Mouse (Mus musculus): Measurements from ENCODE around the gene Prr7. TPM values are rescaled to one million over a fixed set of nuclear protein-coding genes. Genes with fewer than 3 reads are reported as not detected.

The Prr7 gene
- polyA plus RNA-seq, 2 experiments = 0.32 TPM; not detected in 1

DNA sequence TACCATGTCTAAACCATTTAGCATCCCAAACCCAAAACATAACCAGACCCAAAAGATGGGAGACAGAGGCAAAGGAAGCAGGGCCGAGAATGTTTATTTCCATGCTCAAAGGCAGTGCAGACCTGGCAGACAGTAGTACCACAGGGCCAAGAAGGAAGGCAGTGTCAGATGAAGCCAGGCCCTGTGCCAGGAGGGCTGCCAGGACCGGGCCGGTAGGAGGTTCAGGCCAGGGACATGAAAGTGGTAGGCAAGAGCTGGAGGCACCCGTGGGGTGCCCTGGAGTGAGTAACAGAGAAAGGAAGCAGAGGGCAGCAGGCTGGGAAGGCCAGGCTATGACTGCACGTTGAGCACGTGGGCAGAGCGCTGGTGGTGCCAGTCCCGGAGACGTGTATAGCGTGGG is 42.6 kb downstream of the Prr7 start:
- no peaks in the 10 kb centered on the region; the same call in 1 of the 2 replicates for H3K36me3 ChIP-seq (replicated peaks; ENCODE audit: control insufficient read depth, insufficient read depth, low read depth)
- H3K4me2 ChIP-seq (ENCODE audit: low read depth) = no peak overlapping the region
- H3K9ac ChIP-seq (replicated peaks) = no peak overlapping the region
- WGBS (ENCODE audit: insufficient replicate concordance) = 80% methylated on average over 10 of the region's 10 CpGs
- ATAC-seq (ENCODE audit: insufficient read depth) (no peak), DNase-seq (ENCODE audit: low read depth in 3 of 3, low spot score in 3 of 3) (no peak)
- no peak overlapping the region for H3K27ac ChIP-seq
- H3K27me3 ChIP-seq (ENCODE audit: control insufficient read depth, insufficient read depth, low read length) = no peaks in the 10 kb centered on the region
- H3K4me1 ChIP-seq (replicated peaks; ENCODE audit: control insufficient read depth in 2 of 2, insufficient read depth in 2 of 2, low read length in 1 of 2) = peaks cover 6 to 16% of the 10 kb centered on the region in 2 experiments
- no peak overlapping the region for H3K4me3 ChIP-seq (ENCODE audit: insufficient read depth in 1 of 2, low read depth in 2 of 2, low read length in 2 of 2)
- no peak for TF ChIP-seq EP300 (IDR thresholded peaks at IDR 0.05; ENCODE audit: low read depth)
- TF ChIP-seq CTCF (IDR thresholded peaks at IDR 0.05; ENCODE audit: low read depth) = no peak
- H3K9me3 ChIP-seq (ENCODE audit: control insufficient read depth, low read length) = no peaks in the 10 kb centered on the region

DNA sequence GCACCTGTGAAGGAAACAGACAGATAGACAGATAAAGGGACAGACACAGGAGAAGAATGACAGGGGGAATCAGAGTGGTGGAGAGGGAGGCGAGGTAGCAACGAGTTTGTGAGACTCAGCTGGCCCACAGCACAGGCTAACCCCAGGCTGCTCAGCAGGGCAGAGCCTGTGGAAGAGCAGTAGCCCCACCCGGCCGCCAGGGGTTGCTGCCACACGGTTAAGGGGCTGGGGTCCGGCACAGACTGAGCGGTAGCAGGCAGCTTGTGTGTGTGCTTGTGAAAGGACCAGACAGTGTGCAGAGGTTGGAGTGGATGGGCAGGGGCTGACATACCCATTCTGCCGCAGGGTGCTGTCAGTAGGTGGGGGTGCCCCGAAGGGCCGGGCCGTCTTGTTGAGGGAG is 43.8 kb downstream of the Prr7 start:
- H3K4me1 ChIP-seq (replicated peaks; ENCODE audit: control insufficient read depth in 2 of 2, insufficient read depth in 2 of 2, low read length in 1 of 2) = peaks cover 14 to 23% of the 10 kb centered on the region in 2 experiments
- no peak for DNase-seq (ENCODE audit: low read depth in 3 of 3, low spot score in 3 of 3)
- TF ChIP-seq EP300 (IDR thresholded peaks at IDR 0.05; ENCODE audit: low read depth) = no peak
- peak; percentile 43 for TF ChIP-seq CTCF (IDR thresholded peaks at IDR 0.05; ENCODE audit: low read depth)
- H3K4me2 ChIP-seq (ENCODE audit: low read depth) = no peak overlapping the region
- no peaks in the 10 kb centered on the region; the same call in 1 of the 2 replicates for H3K36me3 ChIP-seq (replicated peaks; ENCODE audit: control insufficient read depth, insufficient read depth, low read depth)
- no peaks in the 10 kb centered on the region for H3K27me3 ChIP-seq (ENCODE audit: control insufficient read depth, insufficient read depth, low read length)
- H3K9me3 ChIP-seq (ENCODE audit: control insufficient read depth, low read length) = no peaks in the 10 kb centered on the region
- no peak overlapping the region for H3K4me3 ChIP-seq (ENCODE audit: insufficient read depth in 1 of 2, low read depth in 2 of 2, low read length in 2 of 2)
- 55% methylated on average over 11 of the region's 11 CpGs for WGBS (ENCODE audit: insufficient replicate concordance)
- no peak overlapping the region for H3K27ac ChIP-seq
- no peak for ATAC-seq (ENCODE audit: insufficient read depth)
- H3K9ac ChIP-seq (replicated peaks) = no peak overlapping the region

DNA sequence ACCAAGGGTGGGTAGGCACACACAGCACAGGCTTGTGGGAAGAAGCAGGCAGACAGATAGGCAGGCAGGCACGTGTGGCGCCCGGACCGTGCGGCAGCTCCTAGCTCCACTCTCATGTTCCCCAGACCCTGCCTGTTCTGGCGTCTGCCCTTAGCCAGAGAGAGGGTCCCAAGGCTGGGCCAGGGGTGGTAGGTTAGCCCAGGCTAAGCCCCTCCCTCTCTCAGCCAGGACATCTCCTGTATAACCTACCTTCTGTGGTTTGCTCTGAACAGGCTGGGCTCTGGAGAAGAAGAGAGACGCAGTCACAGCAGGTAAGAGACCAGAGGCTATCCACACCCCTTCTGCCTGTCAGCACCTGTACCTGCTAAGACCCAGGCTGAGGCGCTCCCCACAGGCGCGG is 44.5 kb downstream of the Prr7 start:
- no peaks in the 10 kb centered on the region; the same call in 1 of the 2 replicates for H3K36me3 ChIP-seq (replicated peaks; ENCODE audit: control insufficient read depth, insufficient read depth, low read depth)
- no peak overlapping the region for H3K27ac ChIP-seq
- peaks cover 14 to 23% of the 10 kb centered on the region in 2 experiments for H3K4me1 ChIP-seq (replicated peaks; ENCODE audit: control insufficient read depth in 2 of 2, insufficient read depth in 2 of 2, low read length in 1 of 2)
- H3K9me3 ChIP-seq (ENCODE audit: control insufficient read depth, low read length) = no peaks in the 10 kb centered on the region
- WGBS (ENCODE audit: insufficient replicate concordance) = 88% methylated on average over 10 of the region's 10 CpGs
- no peak for DNase-seq (ENCODE audit: low read depth in 3 of 3, low spot score in 3 of 3)
- TF ChIP-seq EP300 (IDR thresholded peaks at IDR 0.05; ENCODE audit: low read depth) (no peak), CTCF (IDR thresholded peaks at IDR 0.05; ENCODE audit: low read depth) (no peak)
- H3K27me3 ChIP-seq (ENCODE audit: control insufficient read depth, insufficient read depth, low read length) = no peaks in the 10 kb centered on the region
- H3K9ac ChIP-seq (replicated peaks) = no peak overlapping the region
- H3K4me3 ChIP-seq (ENCODE audit: insufficient read depth in 1 of 2, low read depth in 2 of 2, low read length in 2 of 2) = no peak overlapping the region
- no peak overlapping the region for H3K4me2 ChIP-seq (ENCODE audit: low read depth)
- no peak for ATAC-seq (ENCODE audit: insufficient read depth)

DNA sequence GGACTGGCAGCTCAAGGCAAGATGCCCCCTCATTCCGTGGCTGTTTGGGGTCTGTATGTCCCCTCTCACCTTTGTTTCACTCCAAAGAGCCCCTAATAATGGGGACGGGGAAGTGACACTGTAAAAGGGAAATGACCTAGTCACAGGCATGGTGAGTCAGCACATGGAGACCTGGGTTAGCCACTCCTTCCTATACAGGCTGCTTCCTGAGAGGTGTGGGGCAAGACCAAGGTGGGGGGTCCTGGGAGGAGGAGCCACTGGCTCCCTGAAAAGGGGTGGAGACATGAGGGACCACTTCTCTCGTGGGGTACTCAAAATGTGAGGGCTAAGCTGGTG is 46.2 kb downstream of the Prr7 start:
- H3K9me3 ChIP-seq (ENCODE audit: control insufficient read depth, low read length) = no peaks in the 10 kb centered on the region
- no peak for TF ChIP-seq EP300 (IDR thresholded peaks at IDR 0.05; ENCODE audit: low read depth)
- TF ChIP-seq CTCF (IDR thresholded peaks at IDR 0.05; ENCODE audit: low read depth) = no peak
- no peak overlapping the region for H3K27ac ChIP-seq
- ATAC-seq (ENCODE audit: insufficient read depth) (no peak), DNase-seq (ENCODE audit: low read depth in 3 of 3, low spot score in 3 of 3) (no peak)
- no peak overlapping the region for H3K4me2 ChIP-seq (ENCODE audit: low read depth)
- H3K4me1 ChIP-seq (replicated peaks; ENCODE audit: control insufficient read depth in 2 of 2, insufficient read depth in 2 of 2, low read length in 1 of 2) = peaks cover 14 to 23% of the 10 kb centered on the region in 2 experiments
- H3K9ac ChIP-seq (replicated peaks) = no peak overlapping the region
- 21% methylated on average over 3 of the region's 3 CpGs for WGBS (ENCODE audit: insufficient replicate concordance)
- H3K27me3 ChIP-seq (ENCODE audit: control insufficient read depth, insufficient read depth, low read length) = no peaks in the 10 kb centered on the region; the same call in 1 of the 2 replicates
- no peak overlapping the region for H3K4me3 ChIP-seq (ENCODE audit: insufficient read depth in 1 of 2, low read depth in 2 of 2, low read length in 2 of 2)
- H3K36me3 ChIP-seq (replicated peaks; ENCODE audit: control insufficient read depth, insufficient read depth, low read depth) = no peaks in the 10 kb centered on the region; the same call in 1 of the 2 replicates

DNA sequence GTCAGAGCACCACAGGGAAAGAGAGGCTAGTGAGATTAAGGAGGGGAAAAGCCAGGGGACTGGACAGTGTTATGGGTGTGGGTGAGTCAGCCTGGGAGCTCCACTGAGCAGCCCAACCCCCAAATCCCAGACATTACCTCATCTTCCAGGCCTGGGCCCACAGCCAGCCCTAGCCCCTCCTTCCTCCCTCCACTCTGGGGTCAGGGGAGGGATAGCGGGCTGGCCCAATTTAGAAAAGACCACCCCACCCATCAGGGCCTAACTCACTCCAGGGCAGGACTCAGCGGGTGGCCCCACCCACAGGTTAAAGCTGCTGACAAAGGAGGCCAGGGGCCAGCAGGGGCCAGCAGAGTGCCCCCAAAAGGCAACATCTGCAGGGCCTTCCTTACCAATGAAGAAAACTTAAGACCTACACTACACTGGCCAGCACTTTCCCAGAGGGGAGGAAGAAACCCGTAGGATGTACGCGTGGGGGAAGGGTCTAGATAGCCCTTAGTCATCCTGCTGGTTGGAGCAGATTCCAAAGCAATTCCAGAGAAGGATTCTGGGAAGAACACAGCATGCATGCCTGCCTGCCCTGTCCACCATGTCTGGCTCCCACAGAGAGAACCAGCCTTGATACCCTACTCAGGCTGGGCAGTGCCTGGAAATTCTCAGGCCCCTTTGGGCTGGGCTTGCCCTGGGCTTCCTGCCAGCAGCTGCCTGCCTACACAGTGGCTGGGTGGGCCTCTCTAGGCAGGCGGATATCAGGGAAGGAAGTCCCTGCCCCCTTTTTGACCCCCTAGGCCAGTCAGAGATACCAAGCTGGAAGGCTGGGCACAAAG is 46.8 kb downstream of the Prr7 start:
- no peak for TF ChIP-seq EP300 (IDR thresholded peaks at IDR 0.05; ENCODE audit: low read depth)
- peak; percentile 42 for TF ChIP-seq CTCF (IDR thresholded peaks at IDR 0.05; ENCODE audit: low read depth)
- 5% methylated on average over 6 of the region's 6 CpGs for WGBS (ENCODE audit: insufficient replicate concordance)
- Histone ChIP-seq H3K4me2 (ENCODE audit: low read depth) (peak overlapping the region; percentile 93), H3K9me3 (ENCODE audit: control insufficient read depth, low read length) (no peaks in the 10 kb centered on the region), H3K36me3 (replicated peaks; ENCODE audit: control insufficient read depth, insufficient read depth, low read depth) (no peaks in the 10 kb centered on the region; the same call in 1 of the 2 replicates), H3K27me3 (ENCODE audit: control insufficient read depth, insufficient read depth, low read length) (no peaks in the 10 kb centered on the region; the same call in 1 of the 2 replicates), H3K9ac (replicated peaks) (peak overlapping the region; percentile 47), H3K27ac (peak overlapping the region; percentile 36), H3K4me3 (ENCODE audit: insufficient read depth in 1 of 2, low read depth in 2 of 2, low read length in 2 of 2) (no peak overlapping the region), H3K4me1 (replicated peaks; ENCODE audit: control insufficient read depth in 2 of 2, insufficient read depth in 2 of 2, low read length in 1 of 2) (peaks cover 14 to 23% of the 10 kb centered on the region in 2 experiments)
- ATAC-seq (ENCODE audit: insufficient read depth) (peak; percentile 50), DNase-seq (ENCODE audit: low read depth in 3 of 3, low spot score in 3 of 3) (no peak)
